Mouse (Mus musculus) layer of hippocampus, postnatal 25 days (tissue): ENCODE measurements around the gene Pi4k2a. TPM values are rescaled to one million over a fixed set of nuclear protein-coding genes. Genes with fewer than 3 reads are reported as not detected.

Source experiments
- DNase-seq, 2 experiments: peaks; one replicate each; pipeline ENCODE4 v3.0.0; 2022; ENCODE audit warnings: mixed read lengths in 2 of 2, low spot score in 1 of 2; ENCODE audit errors: extremely low spot score in 1 of 2
- total RNA-seq, 2 experiments: library from RNA; stranded (reverse); gene quantifications; 2 replicates each; pipeline ENCODE4 v1.2.3; 2021

The Pi4k2a gene
- total RNA-seq, 2 experiments from 2014 or later, result 62.8 to 67.1 TPM

DNA sequence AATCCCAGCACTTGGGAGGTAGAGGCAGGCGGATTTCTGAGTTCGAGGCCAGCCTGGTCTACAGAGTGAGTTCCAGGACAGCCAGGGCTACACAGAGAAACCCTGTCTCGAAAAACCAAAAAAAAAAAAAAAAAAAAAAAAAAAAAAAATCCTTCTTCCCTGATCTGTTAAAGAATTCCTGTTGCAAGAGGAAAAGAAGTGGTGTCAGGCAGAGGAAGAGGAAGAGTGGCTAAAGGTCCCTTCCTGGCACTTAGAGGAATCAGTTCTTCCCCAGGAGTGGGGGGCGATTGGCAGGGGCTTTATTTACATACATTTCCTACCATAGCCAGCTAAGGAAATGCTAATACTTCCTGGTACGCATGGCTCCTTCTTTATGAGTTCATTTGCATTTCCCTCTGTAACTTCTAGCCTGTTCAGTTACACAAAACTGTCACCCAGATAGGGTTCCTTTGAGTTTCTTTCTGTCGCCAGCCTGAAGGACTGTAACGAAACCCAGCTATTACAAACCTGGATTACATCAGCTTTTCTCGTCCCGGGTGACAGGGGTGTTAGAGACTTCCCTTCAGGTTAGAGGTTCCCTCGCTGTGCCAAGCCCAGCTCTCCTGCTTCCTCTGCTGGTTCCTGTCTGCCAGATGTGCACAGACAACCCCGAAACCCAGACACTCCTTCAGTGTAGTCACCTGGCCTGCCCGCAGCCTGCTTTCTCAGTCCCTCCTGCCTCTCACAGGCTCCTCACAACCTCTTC is 67.4 kb downstream of the Pi4k2a start:
- DNase-seq, result no peak

DNA sequence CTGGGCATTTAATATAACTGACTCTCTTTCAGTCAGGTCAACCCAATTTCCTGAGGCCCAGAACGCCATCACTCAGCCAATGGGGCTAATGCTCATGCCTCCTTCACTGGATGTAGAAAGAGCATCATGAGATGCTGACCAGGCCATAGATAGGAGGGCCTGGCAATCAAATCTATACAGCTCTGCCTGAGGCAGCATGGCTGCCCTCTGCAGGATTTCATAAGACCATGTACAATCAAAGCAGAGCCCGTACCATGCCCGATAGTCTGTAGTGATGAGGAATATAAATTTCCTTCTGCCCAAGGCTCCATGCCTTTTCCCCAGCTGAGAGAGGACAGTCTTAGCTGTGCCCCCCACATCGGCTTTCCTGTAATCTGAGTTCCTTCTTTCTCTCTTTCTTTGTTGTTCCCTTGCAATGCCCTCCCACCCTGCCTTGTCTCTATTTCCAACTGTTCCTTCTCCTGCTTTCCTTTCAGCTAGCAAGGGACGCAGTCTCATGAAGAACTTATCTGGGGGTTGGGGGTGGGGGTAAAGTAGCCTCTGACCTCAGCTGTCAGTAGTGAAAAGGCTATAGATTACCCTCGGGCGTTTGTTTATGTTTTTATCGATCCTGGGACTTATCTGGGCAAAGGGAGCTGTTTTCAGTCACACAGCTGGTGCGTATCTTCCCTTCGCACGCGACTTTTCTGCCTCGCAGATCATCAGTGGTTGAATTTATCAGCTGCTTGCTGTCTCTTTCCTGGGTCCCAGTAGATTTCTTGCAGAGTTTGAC is 68.2 kb downstream of the Pi4k2a start:
- DNase-seq, result no peak

DNA sequence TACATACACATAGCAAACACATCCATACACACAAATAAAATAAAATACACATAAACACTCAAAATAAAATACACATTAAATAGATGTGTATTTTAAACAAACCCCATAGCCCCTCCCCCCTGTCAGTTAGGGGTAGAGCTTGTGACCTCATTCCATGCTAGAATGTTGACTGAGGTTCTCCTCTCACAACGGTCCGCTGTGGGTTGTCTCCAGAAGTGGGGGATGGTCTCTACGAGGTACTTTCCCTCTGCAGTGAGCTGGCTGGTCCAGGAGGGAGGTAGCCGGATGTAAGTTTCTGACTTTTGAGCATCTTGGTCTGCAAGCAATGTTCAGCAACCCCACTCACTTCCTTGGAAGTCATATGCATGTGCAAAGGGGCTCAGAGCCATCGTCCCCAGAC is 73.5 kb downstream of the Pi4k2a start, which contains the start of gene Zfyve27:
Gene Zfyve27 (plus strand): TSS at position 188 of the 400 bp plus-strand sequence.
- DNase-seq, result no peak

DNA sequence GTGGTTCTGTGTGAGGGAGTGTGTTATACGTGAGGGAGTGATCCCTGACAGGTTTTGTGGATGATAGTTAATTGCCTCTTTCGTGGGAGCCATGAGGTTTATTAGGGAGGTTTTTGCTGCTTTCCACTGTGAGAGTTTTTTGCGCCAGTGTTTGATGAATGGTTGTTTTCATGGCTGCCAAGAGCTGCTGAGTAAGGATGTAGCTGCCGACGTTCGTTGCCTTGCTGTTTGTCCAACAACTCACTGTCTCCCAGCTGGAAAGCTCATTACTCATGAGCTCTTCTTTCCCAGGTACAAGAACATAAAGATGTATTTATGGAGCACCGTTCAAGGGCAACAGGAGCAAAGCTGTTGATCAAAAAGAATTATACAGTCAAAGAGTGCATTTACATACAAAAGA is 73.9 kb downstream of the Pi4k2a start:
- DNase-seq, result no peak

DNA sequence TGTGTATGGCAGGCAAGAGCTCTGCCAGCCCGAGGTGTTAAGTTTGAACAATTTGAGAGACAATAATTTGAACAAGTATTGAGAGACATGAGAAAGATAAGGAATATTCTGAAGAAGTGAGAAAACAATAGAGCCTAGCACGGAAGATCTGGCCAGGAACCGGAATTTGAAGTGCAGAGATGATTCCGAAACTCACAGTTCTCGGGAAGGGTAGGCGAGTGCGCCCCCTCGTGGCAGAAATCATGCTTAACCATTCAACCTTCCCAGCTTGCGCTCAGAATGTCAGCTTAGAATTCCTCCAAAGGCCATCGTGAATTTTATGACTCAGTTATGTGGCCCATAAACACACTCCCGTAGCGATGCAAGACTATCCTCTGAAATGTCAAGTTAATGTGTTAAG is 75.9 kb downstream of the Pi4k2a start:
- peak; percentile 82 to 99 for DNase-seq

DNA sequence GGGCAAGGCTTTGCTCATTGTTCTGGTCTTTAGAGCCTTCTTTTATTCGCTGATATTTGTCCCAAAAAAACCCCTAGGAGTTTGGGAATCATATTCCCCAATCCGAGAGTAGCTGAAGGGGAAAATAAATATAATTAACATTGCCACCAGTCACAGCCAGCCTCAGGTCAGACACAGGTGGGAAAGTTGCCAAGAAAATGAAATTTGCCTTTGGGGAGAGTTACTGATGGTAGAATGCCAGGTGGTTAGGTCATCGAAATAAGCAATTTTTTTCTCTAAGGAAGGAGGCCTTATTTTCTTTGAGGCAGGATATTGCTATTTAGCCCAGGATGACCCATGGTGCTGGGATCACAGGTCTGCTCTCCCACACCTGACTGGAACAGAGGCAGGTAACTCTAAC is 76.5 kb downstream of the Pi4k2a start:
- DNase-seq, result no peak

DNA sequence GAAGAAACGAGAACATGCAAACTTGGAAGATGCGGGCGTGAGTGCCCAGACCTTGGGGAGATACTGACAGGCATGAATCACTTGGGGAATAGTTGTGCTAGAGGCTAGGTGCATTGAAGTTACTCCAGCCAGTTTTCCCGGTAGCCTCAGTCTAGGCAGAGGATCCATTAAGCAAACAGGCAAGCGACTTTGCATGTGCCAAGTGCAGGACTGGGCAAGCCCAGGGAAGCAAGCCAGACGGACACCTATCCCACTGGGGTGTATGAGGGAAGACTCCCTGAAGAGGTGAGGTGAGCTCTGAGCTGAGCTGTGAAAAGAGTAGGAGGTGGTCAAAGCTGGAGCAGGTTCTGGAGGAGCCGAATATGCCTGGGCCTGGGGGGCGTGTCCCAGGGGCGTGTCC is 77.2 kb downstream of the Pi4k2a start:
- DNase-seq, result no peak

DNA sequence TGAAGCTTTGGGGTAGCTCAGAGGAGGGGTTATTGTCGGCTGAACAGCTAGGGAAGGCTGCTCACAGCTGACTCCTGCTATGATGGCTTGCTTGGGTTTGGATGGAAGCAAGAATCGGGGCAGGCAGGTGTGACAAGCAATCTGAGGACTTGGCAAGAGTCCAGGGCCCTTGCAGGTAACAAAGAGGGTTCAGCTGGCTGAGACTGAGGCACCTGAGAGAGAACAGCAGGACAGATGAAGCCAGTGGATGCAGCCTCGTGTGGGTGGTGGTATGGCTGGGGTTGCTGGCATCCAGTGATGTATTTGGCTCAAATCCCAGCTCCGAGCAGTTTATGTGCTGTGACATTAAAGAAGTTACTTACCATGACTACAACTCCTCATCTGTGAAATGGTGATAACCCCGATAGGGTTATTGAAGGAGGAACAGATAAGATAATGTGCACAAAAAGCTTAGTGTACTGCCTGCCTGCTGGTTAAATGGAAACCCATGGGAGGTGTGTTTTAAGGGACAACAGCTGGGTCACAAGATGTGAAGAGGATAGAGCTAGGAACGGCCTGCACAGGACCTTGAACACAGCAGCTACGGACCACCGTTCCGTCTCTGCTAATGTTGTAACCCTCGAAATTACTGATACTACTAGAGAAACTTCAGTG is 79.2 kb downstream of the Pi4k2a start:
- no peak for DNase-seq

DNA sequence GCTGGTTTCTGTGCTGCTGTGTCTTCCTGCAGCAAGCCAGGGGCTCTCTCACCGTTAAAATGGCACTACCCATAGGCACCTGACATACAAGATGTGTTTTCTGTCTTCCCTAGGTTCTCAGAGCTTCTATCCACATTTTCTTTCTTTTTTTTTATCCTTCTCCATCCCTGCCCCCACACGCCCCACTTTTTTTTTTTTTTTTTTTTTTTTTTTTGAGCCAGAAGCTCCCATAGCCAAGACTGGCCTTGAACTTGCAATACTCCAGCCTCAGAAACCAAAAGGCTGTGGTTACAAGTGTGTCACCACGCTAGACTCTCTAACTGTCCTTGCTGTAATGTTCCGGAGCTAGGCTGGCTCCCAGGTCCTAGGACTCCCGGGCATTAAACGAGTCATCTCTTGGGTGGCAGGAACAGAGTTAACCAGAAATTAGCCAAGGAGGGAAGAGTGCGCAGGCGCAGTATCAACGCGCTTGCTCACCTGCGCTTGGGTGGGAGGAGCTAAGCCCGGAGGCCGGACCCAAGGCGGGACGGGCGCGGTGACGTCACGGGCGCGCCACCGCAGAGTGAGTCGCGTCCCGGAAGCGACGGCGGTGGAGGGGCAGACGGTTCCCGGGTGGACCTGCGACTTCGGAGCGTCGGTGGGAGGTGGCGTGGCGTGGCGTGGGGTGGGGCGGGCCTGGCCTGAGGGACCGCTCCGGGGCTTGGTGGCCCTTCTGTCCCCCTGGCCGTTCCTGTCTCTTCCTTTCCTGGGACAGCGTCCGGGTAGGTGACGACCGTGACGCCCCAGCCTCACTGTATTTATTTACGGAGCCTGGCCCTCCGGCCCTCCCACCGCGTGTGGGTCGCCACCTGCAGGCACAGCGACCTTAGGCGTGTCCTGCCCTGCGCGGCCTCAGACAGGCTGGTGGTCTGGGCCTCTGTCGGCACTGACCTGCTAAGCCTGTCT is 80.0 kb downstream of the Pi4k2a start:
- DNase-seq, result peak; percentile 85 to 87

Other genes with a start within 250 kb of the Pi4k2a start
- gene Frat2, start 242.3 kb upstream of the Pi4k2a start, total RNA-seq, result 10 to 100 TPM; 13.9 to 14.9 TPM
- 10 to 100 TPM; 32.9 to 33.5 TPM for gene Rrp12, start 194.3 kb upstream of the Pi4k2a start, total RNA-seq
- 100 to 1,000 TPM; 510 to 584 TPM for gene Pgam1, start 178.5 kb upstream of the Pi4k2a start, total RNA-seq
- gene Exosc1, start 157.0 kb upstream of the Pi4k2a start, total RNA-seq, result 10 to 100 TPM; 28.3 to 32.4 TPM
- gene Zdhhc16, start 157.0 kb upstream of the Pi4k2a start, total RNA-seq, result 10 to 100 TPM; 46.4 to 50.9 TPM
- gene Mms19, start 109.3 kb upstream of the Pi4k2a start, total RNA-seq, result 10 to 100 TPM; 28.6 to 42.0 TPM
- gene Ubtd1, start 108.7 kb upstream of the Pi4k2a start, total RNA-seq, result 10 to 100 TPM; 13.7 to 14.0 TPM
- not detected for gene Ankrd2, start 54.5 kb upstream of the Pi4k2a start, total RNA-seq
- gene Hoga1, start 44.9 kb upstream of the Pi4k2a start, total RNA-seq, result 1 to 10 TPM; 5.2 to 8.2 TPM
- gene 4933411K16Rik, start 38.2 kb upstream of the Pi4k2a start, total RNA-seq, result 1 to 10 TPM in 1 of 2 experiments, under 1 TPM in 1; 0.76 to 1.6 TPM
- 10 to 100 TPM; 71.1 to 72.9 TPM for gene Morn4, start 4.1 kb upstream of the Pi4k2a start, total RNA-seq
- 10 to 100 TPM; 19.7 to 21.7 TPM for gene Avpi1, start 38.6 kb downstream of the Pi4k2a start, total RNA-seq
- gene Marveld1, start 56.9 kb downstream of the Pi4k2a start, total RNA-seq, result 1 to 10 TPM; 6.3 to 7.6 TPM
- 10 to 100 TPM; 82.6 to 99.8 TPM for gene Zfyve27, start 73.5 kb downstream of the Pi4k2a start, total RNA-seq
- gene Sfrp5, start 111.8 kb downstream of the Pi4k2a start, total RNA-seq, result not detected
- 10 to 100 TPM; 76.8 to 77.1 TPM for gene Golga7b, start 157.1 kb downstream of the Pi4k2a start, total RNA-seq